Comparison of ENCODE assay signal across 19 mouse cellular contexts in the genomic region with DNA sequence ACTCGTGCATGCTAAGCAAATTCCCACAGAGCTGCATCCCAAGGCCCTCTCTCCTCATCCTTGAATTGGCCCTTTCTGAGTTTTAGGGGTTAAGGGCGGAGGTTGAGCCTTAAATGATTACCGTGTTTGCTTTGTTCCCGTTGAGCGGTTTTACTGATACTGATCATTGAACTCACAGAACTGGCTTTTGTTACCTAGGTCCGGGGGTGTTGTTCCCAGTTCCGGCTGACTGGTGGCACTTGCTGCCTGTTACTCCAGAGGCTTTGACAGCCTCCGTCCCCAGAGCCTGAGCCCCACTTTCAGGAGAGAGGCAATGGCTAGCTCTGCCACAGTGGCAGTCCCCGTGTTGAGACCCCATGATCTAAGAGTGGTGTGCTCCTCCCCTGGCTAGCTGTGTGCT. TPM values are rescaled to one million over a fixed set of nuclear protein-coding genes. Genes with fewer than 3 reads are reported as not detected.
DNase-seq lines count a peak whose midpoint lies in the region; ATAC-seq and TF ChIP-seq lines count a peak whose summit lies in the region.
"Had no signal": no experiment of that assay in that cellular context is flagged by ENCODE, and none has a peak within 500 bp of the region (broad histone marks: within the 10 kb centered on the region; RNA-seq: fewer than 3 reads in every experiment).

No protein-coding gene starts in this region.

- H3K9ac ChIP-seq in heart, embryonic 11.5 days (ENCODE audit: low read depth, low read length) = no peak overlapping the region
- H3K9ac ChIP-seq in kidney, postnatal 0 days (ENCODE audit: low read depth, low read length) = no peak overlapping the region
- no peak overlapping the region for H3K9ac ChIP-seq in liver, embryonic 16.5 days (ENCODE audit: low read depth, low read length)
- H3K9ac ChIP-seq: embryonic facial prominence, embryonic 15.5 days; hindbrain, embryonic 13.5 days; lung, embryonic 14.5 days had no signal

- H3K4me3 ChIP-seq in heart, embryonic 11.5 days (ENCODE audit: low read depth, low read length) = no peak overlapping the region
- no peak overlapping the region for H3K4me3 ChIP-seq in heart, embryonic 10.5 days
- no peak overlapping the region for H3K4me3 ChIP-seq in kidney, postnatal 0 days (replicated peaks; ENCODE audit: low read depth, low read length)
- peak overlapping the region; percentile 8; the same call in 1 of the 2 replicates for H3K4me3 ChIP-seq in E14TG2a.4 (replicated peaks; ENCODE audit: low read length)
- no peak overlapping the region for H3K4me3 ChIP-seq in liver, embryonic 16.5 days (ENCODE audit: low read depth, low read length)
- H3K4me3 ChIP-seq: embryonic facial prominence, embryonic 15.5 days; hindbrain, embryonic 13.5 days; limb, embryonic 10.5 days had no signal

- ATAC-seq in heart, embryonic 11.5 days (replicated peaks; ENCODE audit: insufficient number of reproducible peaks, low FRiP score, low TSS enrichment) = no peak
- no peak for ATAC-seq in kidney, postnatal 0 days (replicated peaks; ENCODE audit: low FRiP score, low read depth)
- no peak for ATAC-seq in liver, embryonic 16.5 days (ENCODE audit: low read depth)
- ATAC-seq: midbrain, embryonic 16.5 days had no signal

- 73% methylated on average over 9 of the region's 9 CpGs for WGBS in heart, embryonic 11.5 days (ENCODE audit: insufficient replicate concordance)
- 67% methylated on average over 9 of the region's 9 CpGs for WGBS in heart, embryonic 10.5 days
- WGBS in kidney, postnatal 0 days = 29% methylated on average over 9 of the region's 9 CpGs
- WGBS in liver, embryonic 16.5 days (ENCODE audit: insufficient replicate concordance) = 60% methylated on average over 9 of the region's 9 CpGs

- no peaks in the 10 kb centered on the region for H3K27me3 ChIP-seq in heart, embryonic 11.5 days (ENCODE audit: control insufficient read depth, insufficient read depth, low read length)
- no peaks in the 10 kb centered on the region for H3K27me3 ChIP-seq in heart, embryonic 10.5 days (ENCODE audit: insufficient read depth, poor library complexity, severe bottlenecking)
- no peaks in the 10 kb centered on the region for H3K27me3 ChIP-seq in kidney, postnatal 0 days (ENCODE audit: insufficient read depth, low read length)
- no peaks in the 10 kb centered on the region for H3K27me3 ChIP-seq in E14TG2a.4 (ENCODE audit: insufficient read depth, low read length)
- no peaks in the 10 kb centered on the region for H3K27me3 ChIP-seq in liver, embryonic 16.5 days (ENCODE audit: control insufficient read depth, insufficient read depth, low read depth, low read length)
- H3K27me3 ChIP-seq: embryonic facial prominence, embryonic 15.5 days; hindbrain, embryonic 13.5 days had no signal

- H3K9me3 ChIP-seq in heart, embryonic 11.5 days (replicated peaks; ENCODE audit: control insufficient read depth, low read length) = no peaks in the 10 kb centered on the region; the same call in 1 of the 2 replicates
- no peaks in the 10 kb centered on the region for H3K9me3 ChIP-seq in heart, embryonic 10.5 days
- H3K9me3 ChIP-seq in kidney, postnatal 0 days (replicated peaks; ENCODE audit: low read length) = no peaks in the 10 kb centered on the region
- H3K9me3 ChIP-seq in E14TG2a.4 (ENCODE audit: low read length) = no peaks in the 10 kb centered on the region
- H3K9me3 ChIP-seq in liver, embryonic 16.5 days (replicated peaks; ENCODE audit: control insufficient read depth, low read length) = no peaks in the 10 kb centered on the region
- H3K9me3 ChIP-seq: embryonic facial prominence, embryonic 15.5 days had no signal

- no peak for DNase-seq in heart, embryonic 10.5 days (ENCODE audit: low spot score)
- DNase-seq in kidney, postnatal 0 days (ENCODE audit: low spot score) = peak; percentile 36
- no peak for DNase-seq in kidney, postnatal 25 days
- DNase-seq in left cerebral cortex, postnatal 14 days (ENCODE audit: low spot score in 2 of 2) = no peak
- no peak for DNase-seq in cerebellum, adult 8-10 months
- DNase-seq: adrenal gland, adult 2 months; cerebellum, postnatal 10 days; heart, adult 18-20 months; heart, postnatal 14 days; lung, embryonic 14.5 days; retina, postnatal 1 day; thymus, postnatal 36 days had no signal

- H3K36me3 ChIP-seq in heart, embryonic 11.5 days (ENCODE audit: control insufficient read depth, insufficient read depth, low read length) = peaks cover 26% of the 10 kb centered on the region; the same call in 1 of the 2 replicates
- peaks cover 62% of the 10 kb centered on the region for H3K36me3 ChIP-seq in heart, embryonic 10.5 days
- H3K36me3 ChIP-seq in kidney, postnatal 0 days (ENCODE audit: insufficient read depth, low read length) = 0 out of 2 replicates have a peak, but pooled peaks cover 3% of the 10 kb centered on the region
- peaks cover 57% of the 10 kb centered on the region for H3K36me3 ChIP-seq in E14TG2a.4 (ENCODE audit: insufficient read depth, low read length)
- H3K36me3 ChIP-seq in liver, embryonic 16.5 days (ENCODE audit: control insufficient read depth, insufficient read depth) = peaks cover 2% of the 10 kb centered on the region; the same call in 1 of the 2 replicates

- H3K4me2 ChIP-seq in heart, embryonic 11.5 days = no peak overlapping the region
- peak overlapping the region; percentile 27; the same call in 1 of the 2 replicates for H3K4me2 ChIP-seq in kidney, postnatal 0 days (ENCODE audit: low read length)
- H3K4me2 ChIP-seq in liver, embryonic 16.5 days (ENCODE audit: low read depth, low read length) = no peak overlapping the region
- H3K4me2 ChIP-seq: embryonic facial prominence, embryonic 15.5 days; hindbrain, embryonic 13.5 days; lung, embryonic 14.5 days had no signal

- intact Hi-C loops in left cerebral cortex, postnatal 14 days (cut with DNase I) = loop anchor here (5.0 kb wide), 1 partner anchor 68 kb away; no protein-coding TSS in a partner anchor

- TF ChIP-seq CTCF in kidney, postnatal 0 days (IDR thresholded peaks at IDR 0.05; ENCODE audit: low read depth) = no peak
- TF ChIP-seq CTCF in E14TG2a.4 (conservative IDR thresholded peaks at IDR 0.05; ENCODE audit: low read length) = no peak

- H3K4me1 ChIP-seq in heart, embryonic 11.5 days (ENCODE audit: control insufficient read depth, insufficient read depth, low read length) = peaks cover 22% of the 10 kb centered on the region
- H3K4me1 ChIP-seq in heart, embryonic 10.5 days = peaks cover 56% of the 10 kb centered on the region
- peaks cover 28% of the 10 kb centered on the region for H3K4me1 ChIP-seq in kidney, postnatal 0 days (replicated peaks; ENCODE audit: insufficient read depth, low read length)
- peaks cover 57% of the 10 kb centered on the region for H3K4me1 ChIP-seq in E14TG2a.4 (replicated peaks; ENCODE audit: low read depth, low read length)
- H3K4me1 ChIP-seq in liver, embryonic 16.5 days (ENCODE audit: control insufficient read depth, low read depth, low read length) = peaks cover 27% of the 10 kb centered on the region

- H3K27ac ChIP-seq in heart, embryonic 11.5 days (ENCODE audit: low read depth, low read length) = 0 out of 2 replicates have a peak overlapping the region, but pooled peaks have one; percentile 5
- no peak overlapping the region for H3K27ac ChIP-seq in heart, embryonic 10.5 days
- H3K27ac ChIP-seq in kidney, postnatal 0 days = peak overlapping the region; percentile 69
- 0 out of 2 replicates have a peak overlapping the region, but pooled peaks have one; percentile 30 for H3K27ac ChIP-seq in liver, embryonic 16.5 days (ENCODE audit: low read length)
- H3K27ac ChIP-seq: embryonic facial prominence, embryonic 15.5 days; hindbrain, embryonic 13.5 days; limb, embryonic 10.5 days had no signal

RNA-seq across cellular contexts. Expression of gene Dusp1, which starts 2.5 kb away (rescaled TPM):
- polyA plus RNA-seq in heart, embryonic 11.5 days (2014; fragmentation: Nextera tagmentation; extraction: Ambion mirVana) = 30.0 and 33.9 TPM in 2 replicates
- polyA plus RNA-seq in heart, embryonic 10.5 days (2016; fragmentation: Nextera tagmentation; extraction: Ambion mirVana) = 28.8 and 31.5 TPM in 2 replicates
- polyA plus RNA-seq in kidney, postnatal 0 days (2015; fragmentation: Nextera tagmentation; extraction: Ambion mirVana) = 28.3 and 31.5 TPM in 2 replicates
- polyA plus RNA-seq in liver, embryonic 16.5 days (2015; fragmentation: Nextera tagmentation; extraction: Ambion mirVana) = 22.7 and 25.9 TPM in 2 replicates
- total RNA-seq in left cerebral cortex, postnatal 14 days (2021) = 10 to 100 TPM; 28.4 to 33.2 TPM

RNA-seq across cellular contexts. Expression of gene Ergic1, which starts 3.1 kb away (rescaled TPM):
- polyA plus RNA-seq in heart, embryonic 11.5 days (2014; fragmentation: Nextera tagmentation; extraction: Ambion mirVana) = 147 TPM in 2 replicates
- polyA plus RNA-seq in heart, embryonic 10.5 days (2016; fragmentation: Nextera tagmentation; extraction: Ambion mirVana) = 130 and 150 TPM in 2 replicates
- 103 and 107 TPM in 2 replicates for polyA plus RNA-seq in kidney, postnatal 0 days (2015; fragmentation: Nextera tagmentation; extraction: Ambion mirVana)
- polyA plus RNA-seq in liver, embryonic 16.5 days (2015; fragmentation: Nextera tagmentation; extraction: Ambion mirVana) = 36.0 and 39.0 TPM in 2 replicates
- 100 to 1,000 TPM; 180 to 195 TPM for total RNA-seq in left cerebral cortex, postnatal 14 days (2021)
